Mouse (Mus musculus): ENCODE data around the gene Cygb. TPM values are rescaled to one million over a fixed set of nuclear protein-coding genes. Genes with fewer than 3 reads are reported as not detected.

Cygb gene
- total and polyA plus RNA-seq, 3 experiments: not detected

- H3K4me2 ChIP-seq (ENCODE audit: insufficient read depth, low read depth, poor library complexity, severe bottlenecking): peak overlapping the region; percentile 9; the same call in 1 of the 2 replicates
- no peaks in the 10 kb centered on the region for H3K79me2 ChIP-seq (replicated peaks; ENCODE audit: control insufficient read depth, extremely low read depth, insufficient read depth, poor library complexity, severe bottlenecking)
- dilution Hi-C loops (cut with MboI; ENCODE audit: extremely low pct_ligation_motif_present, extremely low pct_unique_long_range_greater_than_20kb, low sequenced_read_pairs): no loop called here
- H3K36me3 ChIP-seq (replicated peaks in 1 of 2; ENCODE audit: control insufficient read depth in 1 of 2, insufficient read depth in 1 of 2, low read length in 1 of 2): peaks cover 0 to 5% of the 10 kb centered on the region in 2 experiments
- no peaks in the 10 kb centered on the region for H3K27me3 ChIP-seq (replicated peaks)
- in situ Hi-C loops (cut with MboI; ENCODE audit: low pct_ligation_motif_present, low pct_unique_long_range_greater_than_20kb, low sequenced_read_pairs): no loop called here
- H3K27ac ChIP-seq (ENCODE audit: insufficient read depth, low read depth): no peak overlapping the region
- no peak for DNase-seq (ENCODE audit: extremely low read depth)
- H3K4me1 ChIP-seq (ENCODE audit: control insufficient read depth in 1 of 2, insufficient read depth in 2 of 2): peaks cover 67 to 90% of the 10 kb centered on the region in 2 experiments
- no peak overlapping the region for H3K9ac ChIP-seq (ENCODE audit: insufficient read depth, low read depth)
- TF ChIP-seq JUN (IDR thresholded peaks at IDR 0.05; ENCODE audit: insufficient read depth, low read depth, low read length): 0 out of 2 replicates have a peak, but pooled peaks have one; percentile 6
- no peak for TF ChIP-seq IRF4 (IDR thresholded peaks at IDR 0.05; ENCODE audit: low read depth, low read length)
- TF ChIP-seq RAD21 (IDR thresholded peaks at IDR 0.05; ENCODE audit: low read depth, low read length): no peak
- TF ChIP-seq ZKSCAN1 (IDR thresholded peaks at IDR 0.05; ENCODE audit: borderline replicate concordance, low read depth, low read length): no peak
- no peak for TF ChIP-seq ETS1 (conservative IDR thresholded peaks at IDR 0.05; ENCODE audit: low read depth, low read length)
- TF ChIP-seq HCFC1 (IDR thresholded peaks at IDR 0.05; ENCODE audit: low read depth, low read length): no peak
- TF ChIP-seq SMC3 (IDR thresholded peaks at IDR 0.05; ENCODE audit: low read depth, low read length): no peak
- TF ChIP-seq MAFK (IDR thresholded peaks at IDR 0.05; ENCODE audit: insufficient replicate concordance, low read length): no peak
- no peak for TF ChIP-seq UBTF (IDR thresholded peaks at IDR 0.05; ENCODE audit: low read depth, low read length)
- no peak for TF ChIP-seq MYC (IDR thresholded peaks at IDR 0.05; ENCODE audit: low read depth, low read length)
- TF ChIP-seq KAT2A (IDR thresholded peaks at IDR 0.05; ENCODE audit: insufficient replicate concordance, low read length): no peak
- TF ChIP-seq EP300 (IDR thresholded peaks at IDR 0.05; ENCODE audit: low read length): peak; percentile 33; the same call in 1 of the 2 replicates
- no peak for TF ChIP-seq MXI1 (IDR thresholded peaks at IDR 0.05; ENCODE audit: low read depth, low read length)
- peak overlapping the region in 1 of 3 experiments; percentile 10 for H3K4me3 ChIP-seq (replicated peaks in 1 of 3; ENCODE audit: low read depth in 2 of 3, low read length in 2 of 3, poor library complexity in 1 of 3)
- no peaks in the 10 kb centered on the region for H3K9me3 ChIP-seq (replicated peaks; ENCODE audit: low read length)
Observed at GRCm38 (mm10) chr11:116621258-116621704, 32.8 kb downstream of the Cygb start.

GRCm38 (mm10) chr11:116620559-116621253, 33.4 kb downstream of the Cygb start:
- Histone ChIP-seq H3K4me1 (ENCODE audit: control insufficient read depth in 1 of 2, insufficient read depth in 2 of 2) (peaks cover 70 to 91% of the 10 kb centered on the region in 2 experiments), H3K9ac (ENCODE audit: insufficient read depth, low read depth) (no peak overlapping the region), H3K4me3 (replicated peaks in 1 of 3; ENCODE audit: low read depth in 2 of 3, low read length in 2 of 3, poor library complexity in 1 of 3) (peak overlapping the region in 1 of 3 experiments; percentile 10), H3K36me3 (replicated peaks in 1 of 2; ENCODE audit: control insufficient read depth in 1 of 2, insufficient read depth in 1 of 2, low read length in 1 of 2) (peaks cover 0 to 5% of the 10 kb centered on the region in 2 experiments), H3K9me3 (replicated peaks; ENCODE audit: low read length) (no peaks in the 10 kb centered on the region), H3K79me2 (replicated peaks; ENCODE audit: control insufficient read depth, extremely low read depth, insufficient read depth, poor library complexity, severe bottlenecking) (no peaks in the 10 kb centered on the region), H3K4me2 (ENCODE audit: insufficient read depth, low read depth, poor library complexity, severe bottlenecking) (peak overlapping the region; percentile 14), H3K27ac (ENCODE audit: insufficient read depth, low read depth) (no peak overlapping the region; the same call in 1 of the 2 replicates), H3K27me3 (replicated peaks) (no peaks in the 10 kb centered on the region)
- in situ Hi-C loops (cut with MboI; ENCODE audit: low pct_ligation_motif_present, low pct_unique_long_range_greater_than_20kb, low sequenced_read_pairs): no loop called here
- dilution Hi-C loops (cut with MboI; ENCODE audit: extremely low pct_ligation_motif_present, extremely low pct_unique_long_range_greater_than_20kb, low sequenced_read_pairs): no loop called here
- peak; percentile 58 for DNase-seq (ENCODE audit: extremely low read depth)
- TF ChIP-seq ETS1 (conservative IDR thresholded peaks at IDR 0.05; ENCODE audit: low read depth, low read length) (peak; percentile 7), EP300 (IDR thresholded peaks at IDR 0.05; ENCODE audit: low read length) (peak; percentile 53), ZNF384 (IDR thresholded peaks at IDR 0.05; ENCODE audit: low read depth, low read length) (no peak), CHD1 (IDR thresholded peaks at IDR 0.05; ENCODE audit: low read depth, low read length) (no peak), MXI1 (IDR thresholded peaks at IDR 0.05; ENCODE audit: low read depth, low read length) (peak; percentile 54; the same call in 1 of the 2 replicates), MAX (IDR thresholded peaks at IDR 0.05; ENCODE audit: low read length) (no peak), BHLHE40 (IDR thresholded peaks at IDR 0.05; ENCODE audit: low read depth, low read length) (0 out of 2 replicates have a peak, but pooled peaks have one; percentile 34), CTCF (conservative IDR thresholded peaks at IDR 0.05 in 1 of 2, IDR thresholded peaks at IDR 0.05 in 1 of 2; ENCODE audit: low read depth in 2 of 2, low read length in 2 of 2) (no peak), ELF1 (IDR thresholded peaks at IDR 0.05; ENCODE audit: low read depth, low read length) (no peak), PAX5 (IDR thresholded peaks at IDR 0.05; ENCODE audit: low read length) (no peak), JUND (conservative IDR thresholded peaks at IDR 0.05; ENCODE audit: low read depth, low read length) (0 out of 2 replicates have a peak, but pooled peaks have one; percentile 16), UBTF (IDR thresholded peaks at IDR 0.05; ENCODE audit: low read depth, low read length) (0 out of 2 replicates have a peak, but pooled peaks have one; percentile 14), IRF4 (IDR thresholded peaks at IDR 0.05; ENCODE audit: low read depth, low read length) (peak; percentile 69), NRF1 (IDR thresholded peaks at IDR 0.05; ENCODE audit: low read depth, low read length) (0 out of 2 replicates have a peak, but pooled peaks have one; percentile 6)
